Mouse (Mus musculus): ENCODE data around the gene Arhgef11. TPM values are rescaled to one million over a fixed set of nuclear protein-coding genes. Genes with fewer than 3 reads are reported as not detected.

Gene Arhgef11
- polyA plus RNA-seq, 1 experiment = 32.4 TPM

GRCm38 (mm10) chr3:87616354-87616753 is 1.0 kb upstream of the Arhgef11 start:
- H3K36me3 ChIP-seq (ENCODE audit: control insufficient read depth, insufficient read depth, low read length) = no peaks in the 10 kb centered on the region
- no peaks in the 10 kb centered on the region for H3K27me3 ChIP-seq (ENCODE audit: control insufficient read depth, insufficient read depth, low read length)
- WGBS = 57% methylated on average over 4 of the region's 4 CpGs
- peaks cover 13% of the 10 kb centered on the region for H3K4me1 ChIP-seq (ENCODE audit: control insufficient read depth, insufficient read depth, insufficient read length, low read length)
- no peak overlapping the region for H3K27ac ChIP-seq (ENCODE audit: insufficient read depth, low read depth, low read length)
- TF ChIP-seq POLR2A (IDR thresholded peaks at IDR 0.05; ENCODE audit: low read depth, low read length) = no peak
- no peak for TF ChIP-seq CTCF (IDR thresholded peaks at IDR 0.05; ENCODE audit: extremely low read depth, insufficient read length, insufficient replicate concordance, low read depth, low read length)
- no peak overlapping the region for H3K4me3 ChIP-seq (ENCODE audit: low read depth, low read length)

GRCm38 (mm10) chr3:87617811-87618130 is 412 bp downstream of the Arhgef11 start:
- H3K4me3 ChIP-seq (ENCODE audit: low read depth, low read length) = peak overlapping the region; percentile 95
- under 1% methylated on average over 6 of the region's 6 CpGs for WGBS
- H3K4me1 ChIP-seq (ENCODE audit: control insufficient read depth, insufficient read depth, insufficient read length, low read length) = peaks cover 13% of the 10 kb centered on the region
- TF ChIP-seq POLR2A (IDR thresholded peaks at IDR 0.05; ENCODE audit: low read depth, low read length) (no peak), CTCF (IDR thresholded peaks at IDR 0.05; ENCODE audit: extremely low read depth, insufficient read length, insufficient replicate concordance, low read depth, low read length) (no peak)
- H3K27me3 ChIP-seq (ENCODE audit: control insufficient read depth, insufficient read depth, low read length) = no peaks in the 10 kb centered on the region
- H3K27ac ChIP-seq (ENCODE audit: insufficient read depth, low read depth, low read length) = peak overlapping the region; percentile 69
- 0 out of 2 replicates have a peak, but pooled peaks cover 1% of the 10 kb centered on the region for H3K36me3 ChIP-seq (ENCODE audit: control insufficient read depth, insufficient read depth, low read length)

GRCm38 (mm10) chr3:87618240-87618639 is 881 bp downstream of the Arhgef11 start:
- Histone ChIP-seq H3K27me3 (ENCODE audit: control insufficient read depth, insufficient read depth, low read length) (no peaks in the 10 kb centered on the region), H3K36me3 (ENCODE audit: control insufficient read depth, insufficient read depth, low read length) (0 out of 2 replicates have a peak, but pooled peaks cover 1% of the 10 kb centered on the region), H3K4me3 (ENCODE audit: low read depth, low read length) (peak overlapping the region; percentile 60), H3K27ac (ENCODE audit: insufficient read depth, low read depth, low read length) (peak overlapping the region; percentile 69), H3K4me1 (ENCODE audit: control insufficient read depth, insufficient read depth, insufficient read length, low read length) (peaks cover 13% of the 10 kb centered on the region)
- no peak for TF ChIP-seq POLR2A (IDR thresholded peaks at IDR 0.05; ENCODE audit: low read depth, low read length)
- TF ChIP-seq CTCF (IDR thresholded peaks at IDR 0.05; ENCODE audit: extremely low read depth, insufficient read length, insufficient replicate concordance, low read depth, low read length) = no peak
- under 1% methylated on average over 3 of the region's 3 CpGs for WGBS

- 14% methylated on average over 5 of the region's 5 CpGs for WGBS
- Histone ChIP-seq H3K27ac (ENCODE audit: insufficient read depth, low read depth, low read length) (peak overlapping the region; percentile 13), H3K27me3 (ENCODE audit: control insufficient read depth, insufficient read depth, low read length) (no peaks in the 10 kb centered on the region), H3K4me1 (ENCODE audit: control insufficient read depth, insufficient read depth, insufficient read length, low read length) (peaks cover 13% of the 10 kb centered on the region), H3K4me3 (ENCODE audit: low read depth, low read length) (peak overlapping the region; percentile 67), H3K36me3 (ENCODE audit: control insufficient read depth, insufficient read depth, low read length) (0 out of 2 replicates have a peak, but pooled peaks cover 1% of the 10 kb centered on the region)
- no peak for TF ChIP-seq POLR2A (IDR thresholded peaks at IDR 0.05; ENCODE audit: low read depth, low read length)
- TF ChIP-seq CTCF (IDR thresholded peaks at IDR 0.05; ENCODE audit: extremely low read depth, insufficient read length, insufficient replicate concordance, low read depth, low read length) = no peak
Measured at GRCm38 (mm10) chr3:87618981-87619710, 1.8 kb downstream of the Arhgef11 start.

- TF ChIP-seq CTCF (IDR thresholded peaks at IDR 0.05; ENCODE audit: extremely low read depth, insufficient read length, insufficient replicate concordance, low read depth, low read length) (no peak), POLR2A (IDR thresholded peaks at IDR 0.05; ENCODE audit: low read depth, low read length) (no peak)
- 21% methylated on average over 7 of the region's 7 CpGs for WGBS
- H3K27ac ChIP-seq (ENCODE audit: insufficient read depth, low read depth, low read length) = peak overlapping the region; percentile 81
- 0 out of 2 replicates have a peak, but pooled peaks cover 2% of the 10 kb centered on the region for H3K36me3 ChIP-seq (ENCODE audit: control insufficient read depth, insufficient read depth, low read length)
- peak overlapping the region; percentile 54 for H3K4me3 ChIP-seq (ENCODE audit: low read depth, low read length)
- H3K4me1 ChIP-seq (ENCODE audit: control insufficient read depth, insufficient read depth, insufficient read length, low read length) = peaks cover 13% of the 10 kb centered on the region
- no peaks in the 10 kb centered on the region for H3K27me3 ChIP-seq (ENCODE audit: control insufficient read depth, insufficient read depth, low read length)
Measured at GRCm38 (mm10) chr3:87620218-87620891, 3.0 kb downstream of the Arhgef11 start.

GRCm38 (mm10) chr3:87624899-87625298 is 7.5 kb downstream of the Arhgef11 start:
- TF ChIP-seq CTCF (IDR thresholded peaks at IDR 0.05; ENCODE audit: extremely low read depth, insufficient read length, insufficient replicate concordance, low read depth, low read length) (no peak), POLR2A (IDR thresholded peaks at IDR 0.05; ENCODE audit: low read depth, low read length) (no peak)
- Histone ChIP-seq H3K27me3 (ENCODE audit: control insufficient read depth, insufficient read depth, low read length) (no peaks in the 10 kb centered on the region), H3K36me3 (ENCODE audit: control insufficient read depth, insufficient read depth, low read length) (0 out of 2 replicates have a peak, but pooled peaks cover 2% of the 10 kb centered on the region), H3K4me1 (ENCODE audit: control insufficient read depth, insufficient read depth, insufficient read length, low read length) (peaks cover 4% of the 10 kb centered on the region; the same call in 1 of the 2 replicates), H3K27ac (ENCODE audit: insufficient read depth, low read depth, low read length) (no peak overlapping the region), H3K4me3 (ENCODE audit: low read depth, low read length) (no peak overlapping the region)
- 82% methylated on average over 4 of the region's 4 CpGs for WGBS

GRCm38 (mm10) chr3:87630899-87631298 is 13.5 kb downstream of the Arhgef11 start:
- H3K4me3 ChIP-seq (ENCODE audit: low read depth, low read length) = no peak overlapping the region
- no peaks in the 10 kb centered on the region for H3K27me3 ChIP-seq (ENCODE audit: control insufficient read depth, insufficient read depth, low read length)
- 89% methylated on average over 9 of the region's 9 CpGs for WGBS
- H3K36me3 ChIP-seq (ENCODE audit: control insufficient read depth, insufficient read depth, low read length) = peaks cover 3% of the 10 kb centered on the region
- H3K4me1 ChIP-seq (ENCODE audit: control insufficient read depth, insufficient read depth, insufficient read length, low read length) = no peaks in the 10 kb centered on the region
- no peak for TF ChIP-seq POLR2A (IDR thresholded peaks at IDR 0.05; ENCODE audit: low read depth, low read length)
- no peak for TF ChIP-seq CTCF (IDR thresholded peaks at IDR 0.05; ENCODE audit: extremely low read depth, insufficient read length, insufficient replicate concordance, low read depth, low read length)
- H3K27ac ChIP-seq (ENCODE audit: insufficient read depth, low read depth, low read length) = no peak overlapping the region
